Mouse (Mus musculus): ENCODE data around the gene Fgfr4. TPM values are rescaled to one million over a fixed set of nuclear protein-coding genes. Genes with fewer than 3 reads are reported as not detected.
A peak's percentile ranks its signal among the peaks of the same experiment; 100 is the strongest.

Gene Fgfr4
- 11.8 and 12.0 TPM in 2 replicates for polyA plus RNA-seq (2015; fragmentation: Nextera tagmentation; extraction: Ambion mirVana)

DNA sequence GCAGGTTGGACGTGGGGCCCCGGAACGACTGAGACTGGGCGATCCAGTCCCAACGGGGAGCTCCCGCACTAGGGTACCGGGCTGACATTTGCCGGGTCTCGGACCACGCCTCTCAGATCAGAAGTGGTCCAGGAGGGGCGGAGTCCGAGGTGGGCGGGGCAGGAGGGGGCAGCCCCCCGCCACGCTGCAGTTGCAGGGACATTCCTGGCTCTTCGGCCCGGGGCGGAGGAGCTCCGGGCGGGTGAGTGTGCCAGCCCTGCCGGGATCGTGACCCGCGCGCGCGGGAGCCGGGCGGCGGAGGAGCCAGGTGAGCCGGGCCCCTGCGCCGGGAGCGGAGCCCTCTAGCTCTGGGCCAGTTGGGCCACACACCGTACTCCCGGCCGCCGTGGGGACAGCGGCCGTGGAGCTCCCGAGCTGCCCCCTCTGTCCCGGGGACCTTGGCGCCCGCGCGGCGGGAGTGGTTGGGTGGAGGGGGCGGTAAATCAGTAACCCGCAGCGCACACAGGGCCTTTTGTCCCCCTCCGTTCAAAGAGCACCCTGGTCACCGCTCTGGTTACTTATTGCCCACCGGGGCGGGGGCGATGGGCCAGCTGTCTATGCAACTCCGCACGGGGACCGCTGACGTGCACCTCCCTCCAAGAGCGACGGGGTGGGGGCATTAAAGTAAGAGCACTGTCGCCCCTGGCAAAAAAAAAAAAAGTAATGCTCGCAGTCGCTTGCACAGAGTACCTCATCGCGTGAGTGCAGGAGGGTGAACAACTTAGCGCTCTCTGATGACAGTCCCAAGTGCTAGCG lies at the start of gene Fgfr4:
Fgfr4 (plus strand) TSS at position 20 of the 795 bp plus-strand sequence.
- 1% methylated on average over 47 of the region's 68 CpGs for WGBS
- no peak within 1 kb of the TSS for H3K27ac ChIP-seq
- peak; percentile 66 for ATAC-seq (ENCODE audit: low FRiP score, low read depth)

DNA sequence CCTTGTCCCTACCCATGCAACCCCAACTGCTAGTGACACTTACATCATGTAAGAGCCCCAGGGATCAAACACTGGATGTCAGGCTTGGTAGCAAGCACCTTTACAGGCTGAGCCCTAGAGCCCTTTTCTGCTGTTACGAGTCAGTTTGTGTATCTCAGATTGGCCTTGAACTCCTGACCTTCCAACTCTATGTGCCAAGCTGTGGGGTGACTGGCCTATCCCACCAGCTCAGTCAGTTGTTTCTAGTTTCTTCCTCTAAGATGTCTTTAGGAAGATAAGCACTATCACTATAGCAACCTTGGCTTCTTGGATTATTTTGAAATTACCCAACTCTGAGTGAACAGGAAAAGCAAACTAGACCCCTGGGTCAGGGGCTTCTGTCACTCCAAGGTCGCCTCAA lies 49.1 kb upstream of the Fgfr4 start:
- 66% methylated on average over 2 of the region's 2 CpGs for WGBS
- H3K4me2 ChIP-seq (replicated peaks) = no peak overlapping the region
- H3K27me3 ChIP-seq = no peaks in the 10 kb centered on the region
- no peak overlapping the region for H3K9ac ChIP-seq
- peaks cover 11% of the 10 kb centered on the region for H3K36me3 ChIP-seq
- no peak overlapping the region for H3K27ac ChIP-seq
- peaks cover 22% of the 10 kb centered on the region for H3K4me1 ChIP-seq
- no peak for ATAC-seq (ENCODE audit: low FRiP score, low read depth)
- H3K9me3 ChIP-seq = no peaks in the 10 kb centered on the region
- H3K4me3 ChIP-seq = no peak overlapping the region

More for the DNA sequence above, at the start of gene Fgfr4:
- no peaks in the 10 kb centered on the region; the same call in 1 of the 2 replicates for H3K36me3 ChIP-seq
- peaks cover 11% of the 10 kb centered on the region; the same call in 1 of the 2 replicates for H3K4me1 ChIP-seq
- H3K9me3 ChIP-seq = no peaks in the 10 kb centered on the region
- H3K4me3 ChIP-seq = peak within 1 kb of the TSS; percentile 61
- H3K4me2 ChIP-seq (replicated peaks) = peak within 1 kb of the TSS; percentile 94
- H3K27me3 ChIP-seq = peaks cover 48% of the 10 kb centered on the region
- H3K9ac ChIP-seq = peak within 1 kb of the TSS; percentile 78

DNA sequence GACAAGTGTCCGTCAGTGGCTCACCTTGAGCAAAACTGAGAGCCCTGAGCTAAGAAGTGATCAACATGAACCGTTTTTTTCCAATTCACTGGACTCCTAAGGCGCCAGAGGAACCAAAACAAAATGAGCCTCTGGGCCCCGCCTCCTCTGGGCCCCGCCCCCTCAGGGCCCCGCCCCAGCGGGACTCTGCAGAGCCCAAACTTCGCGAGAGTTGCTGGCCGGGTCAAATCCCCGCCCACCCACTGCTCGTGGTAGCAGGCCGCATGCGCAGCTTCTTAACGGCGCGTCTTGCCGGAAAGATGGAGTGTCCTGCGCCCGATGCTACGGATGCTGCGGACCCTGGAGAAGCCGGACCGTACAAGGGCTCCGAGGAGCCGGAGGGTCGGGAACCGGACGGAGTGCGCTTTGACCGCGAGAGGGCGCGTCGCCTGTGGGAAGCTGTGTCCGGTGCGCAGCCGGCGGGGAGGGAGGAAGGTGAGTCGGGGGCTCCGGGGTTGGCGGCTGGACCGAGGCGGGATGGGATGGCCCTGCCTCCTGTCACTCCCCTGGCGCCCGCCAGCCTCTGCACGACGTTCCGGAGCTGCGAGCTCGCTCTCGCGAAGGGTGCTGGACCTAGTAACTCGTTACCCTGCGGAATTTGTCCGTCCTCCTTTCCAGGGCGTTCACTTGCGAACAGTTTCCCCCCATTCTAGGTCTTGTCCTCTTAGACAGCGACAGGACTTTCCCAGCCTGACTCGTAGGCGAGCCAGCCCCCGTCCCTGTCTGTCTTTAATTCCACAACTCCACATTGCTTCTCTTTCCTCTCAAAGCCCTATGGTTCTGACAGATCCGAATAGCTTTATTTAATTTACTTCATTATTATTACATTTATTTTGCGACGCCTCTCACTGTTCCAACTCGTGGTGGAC lies 47.1 kb upstream of the Fgfr4 start, which contains the start of gene Zfp346:
Zfp346 (plus strand) TSS at position 267 of the 908 bp plus-strand sequence.
- WGBS = under 1% methylated on average over 66 of the region's 66 CpGs

DNA sequence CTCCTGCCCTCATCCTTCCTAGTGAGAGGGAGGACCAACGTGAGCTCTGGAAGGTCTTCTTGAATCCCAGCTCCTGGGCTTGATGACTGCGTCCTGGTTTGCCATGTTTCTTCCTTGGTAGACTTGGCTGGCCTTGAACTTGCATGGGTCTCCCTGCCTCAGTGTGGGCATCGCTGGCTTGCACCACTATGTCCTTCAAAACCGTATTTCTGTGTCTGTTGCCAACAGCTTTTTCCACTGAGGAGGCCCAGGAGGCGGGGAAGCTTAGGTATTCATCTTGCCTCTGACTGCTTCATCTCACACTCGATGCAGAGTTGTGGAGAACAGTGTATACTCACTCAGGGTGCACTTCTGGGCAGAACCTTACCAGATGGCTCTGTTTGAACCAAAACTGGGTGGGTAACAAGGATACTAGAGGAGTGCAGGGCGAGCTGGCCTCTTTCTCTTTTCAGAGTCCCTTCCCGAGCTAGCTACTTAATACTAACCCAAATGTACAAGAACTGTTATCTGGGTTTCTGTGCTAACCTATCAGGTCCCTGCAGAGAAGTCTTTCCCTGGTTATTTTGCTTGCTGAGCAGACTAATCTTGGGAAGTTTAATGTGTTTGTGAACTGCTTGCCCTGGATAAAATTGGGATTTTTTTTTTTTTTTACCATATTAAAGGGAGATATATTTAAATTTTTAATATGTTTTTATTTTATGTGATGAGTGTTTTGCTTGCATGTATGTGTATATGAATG lies 46.3 kb upstream of the Fgfr4 start:
- H3K27ac ChIP-seq = no peak overlapping the region; the same call in 1 of the 2 replicates
- H3K9me3 ChIP-seq = no peaks in the 10 kb centered on the region
- H3K9ac ChIP-seq = peak overlapping the region; percentile 87
- H3K27me3 ChIP-seq = no peaks in the 10 kb centered on the region
- WGBS = 17% methylated on average over 8 of the region's 8 CpGs
- peaks cover 24% of the 10 kb centered on the region for H3K36me3 ChIP-seq
- H3K4me2 ChIP-seq (replicated peaks) = peak overlapping the region; percentile 76
- H3K4me1 ChIP-seq = peaks cover 14% of the 10 kb centered on the region
- ATAC-seq (ENCODE audit: low FRiP score, low read depth) = no peak
- peak overlapping the region; percentile 82 for H3K4me3 ChIP-seq

More for the DNA sequence above, 47.1 kb upstream of the Fgfr4 start, which contains the start of gene Zfp346:
- H3K4me3 ChIP-seq = peak within 1 kb of the TSS; percentile 82
- H3K27me3 ChIP-seq = no peaks in the 10 kb centered on the region
- peak within 1 kb of the TSS; percentile 76 for H3K4me2 ChIP-seq (replicated peaks)
- H3K9ac ChIP-seq = peak within 1 kb of the TSS; percentile 87
- H3K4me1 ChIP-seq = peaks cover 14% of the 10 kb centered on the region
- no peaks in the 10 kb centered on the region for H3K9me3 ChIP-seq
- peaks cover 24% of the 10 kb centered on the region for H3K36me3 ChIP-seq
- peak within 1 kb of the TSS; percentile 76 for H3K27ac ChIP-seq
- peak; percentile 95 for ATAC-seq (ENCODE audit: low FRiP score, low read depth)

DNA sequence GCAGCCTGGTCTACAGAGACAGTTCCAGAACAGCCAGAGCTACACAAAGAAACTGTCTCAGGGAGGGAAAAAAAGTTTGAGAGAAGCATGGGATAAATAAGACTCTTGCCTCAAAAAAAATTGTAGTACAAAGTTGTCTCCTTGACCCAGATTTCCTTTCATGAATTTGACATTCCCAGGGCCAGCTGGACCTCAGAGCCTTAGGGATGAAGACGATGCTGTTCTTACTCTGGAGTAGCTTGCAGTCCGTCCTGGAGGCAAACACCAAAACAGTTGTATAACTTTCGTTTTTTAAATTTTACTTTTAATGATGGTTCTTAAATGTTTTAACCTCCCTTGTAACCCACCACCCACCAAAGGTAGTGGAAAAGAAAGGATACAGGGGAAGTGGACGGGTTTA lies 45.3 kb upstream of the Fgfr4 start:
- no peak overlapping the region for H3K4me3 ChIP-seq
- H3K4me2 ChIP-seq (replicated peaks) = no peak overlapping the region
- H3K36me3 ChIP-seq = peaks cover 28% of the 10 kb centered on the region
- WGBS = 84% methylated on average over 4 of the region's 4 CpGs
- no peaks in the 10 kb centered on the region for H3K9me3 ChIP-seq
- no peak overlapping the region; the same call in 1 of the 2 replicates for H3K9ac ChIP-seq
- no peaks in the 10 kb centered on the region for H3K27me3 ChIP-seq
- H3K4me1 ChIP-seq = peaks cover 14% of the 10 kb centered on the region
- H3K27ac ChIP-seq = no peak overlapping the region
- no peak for ATAC-seq (ENCODE audit: low FRiP score, low read depth)

DNA sequence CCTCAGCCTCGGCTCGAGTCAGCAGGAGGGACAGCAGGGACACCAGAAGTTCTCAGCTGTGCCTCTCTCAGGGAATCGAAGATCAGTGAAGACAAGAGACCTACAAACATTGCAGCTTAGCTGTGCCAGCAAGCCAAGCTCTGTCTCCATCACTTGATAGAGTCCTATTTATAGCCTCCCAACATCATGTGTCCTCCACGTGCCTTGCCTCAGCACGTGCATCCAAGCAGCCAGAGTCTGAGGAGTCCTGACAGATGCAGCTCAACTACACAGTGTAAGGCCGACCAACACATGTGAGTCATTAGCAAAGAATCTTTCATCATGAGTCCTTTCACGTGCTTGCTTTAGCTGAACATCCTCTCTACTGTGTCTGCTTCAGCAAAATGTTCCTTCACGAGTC lies 44.7 kb upstream of the Fgfr4 start:
- Histone ChIP-seq H3K4me3 (no peak overlapping the region), H3K9me3 (no peaks in the 10 kb centered on the region), H3K4me2 (replicated peaks) (no peak overlapping the region), H3K27me3 (no peaks in the 10 kb centered on the region), H3K4me1 (peaks cover 14% of the 10 kb centered on the region), H3K27ac (no peak overlapping the region), H3K36me3 (peaks cover 30% of the 10 kb centered on the region), H3K9ac (no peak overlapping the region; the same call in 1 of the 2 replicates)
- 84% methylated on average over 8 of the region's 8 CpGs for WGBS
- ATAC-seq (ENCODE audit: low FRiP score, low read depth) = no peak

DNA sequence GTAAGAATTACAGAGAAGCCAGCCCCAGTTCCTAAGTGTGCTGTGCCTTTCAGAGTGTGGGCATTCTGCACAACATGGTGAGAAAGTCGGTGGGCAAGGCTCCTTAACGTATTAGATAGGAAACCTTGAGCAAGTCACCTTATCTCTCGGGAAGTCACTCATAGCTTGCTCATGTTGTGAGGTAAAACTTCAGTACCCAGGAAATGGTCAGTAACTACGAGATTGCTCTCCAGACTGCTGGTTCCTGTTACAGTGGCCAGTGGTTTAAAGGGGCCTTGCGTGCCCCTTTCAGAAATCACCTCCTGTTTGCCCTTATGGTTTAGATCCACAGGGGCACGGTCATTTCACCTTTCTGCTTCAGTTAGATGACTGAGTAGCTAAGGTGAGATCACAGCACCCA lies 38.1 kb upstream of the Fgfr4 start:
- WGBS = 84% methylated on average over 6 of the region's 6 CpGs
- H3K27me3 ChIP-seq = no peaks in the 10 kb centered on the region
- no peak overlapping the region for H3K27ac ChIP-seq
- H3K9ac ChIP-seq = no peak overlapping the region
- no peak overlapping the region for H3K4me3 ChIP-seq
- no peaks in the 10 kb centered on the region for H3K4me1 ChIP-seq
- ATAC-seq (ENCODE audit: low FRiP score, low read depth) = no peak
- H3K9me3 ChIP-seq = no peaks in the 10 kb centered on the region
- H3K36me3 ChIP-seq = peaks cover 74% of the 10 kb centered on the region
- H3K4me2 ChIP-seq (replicated peaks) = no peak overlapping the region

DNA sequence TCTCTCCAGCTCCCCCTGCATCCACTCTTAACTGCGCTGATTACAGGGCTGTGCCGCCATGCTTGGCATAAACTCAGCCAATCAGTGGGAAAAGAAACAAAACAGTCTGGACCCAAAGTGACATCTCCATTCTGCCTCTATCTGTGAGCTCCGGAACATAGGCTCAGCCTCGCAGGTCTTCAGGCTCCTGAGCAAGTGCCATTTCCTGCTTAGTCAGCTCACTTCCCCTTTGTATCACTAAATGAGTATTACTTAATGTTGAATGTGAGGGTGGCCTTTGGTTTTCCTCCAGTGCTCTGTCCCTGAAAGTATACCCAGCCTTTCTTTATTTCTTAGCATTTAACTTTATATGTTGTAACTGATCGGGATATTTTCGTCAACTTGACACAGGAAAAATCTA lies 27.5 kb upstream of the Fgfr4 start:
- no peak overlapping the region for H3K4me3 ChIP-seq
- H3K27me3 ChIP-seq = no peaks in the 10 kb centered on the region
- ATAC-seq (ENCODE audit: low FRiP score, low read depth) = no peak
- no peak overlapping the region for H3K9ac ChIP-seq
- H3K27ac ChIP-seq = no peak overlapping the region
- H3K9me3 ChIP-seq = no peaks in the 10 kb centered on the region
- no peaks in the 10 kb centered on the region for H3K4me1 ChIP-seq
- no peak overlapping the region for H3K4me2 ChIP-seq (replicated peaks)
- WGBS = 89% methylated on average over 6 of the region's 6 CpGs
- peaks cover 77% of the 10 kb centered on the region for H3K36me3 ChIP-seq

DNA sequence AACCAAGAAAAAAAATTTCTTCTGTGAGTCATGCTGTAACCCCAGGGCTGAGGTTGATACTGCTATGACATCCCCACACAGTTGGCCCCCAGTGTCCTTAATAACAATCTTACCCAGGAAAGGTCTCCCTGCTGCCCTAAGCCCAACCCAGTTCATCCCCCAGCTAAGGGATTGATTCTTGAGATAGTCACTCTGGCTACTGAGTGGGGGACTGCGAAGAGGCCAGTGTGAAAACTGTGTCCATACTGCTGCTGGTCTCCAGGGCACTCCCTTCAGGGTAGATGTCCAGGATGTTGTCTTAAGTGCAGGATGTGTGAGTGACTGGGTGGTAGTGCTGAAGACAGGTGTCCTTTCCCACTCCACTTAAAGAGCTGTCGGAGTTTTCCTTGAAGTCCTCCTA lies 19.0 kb upstream of the Fgfr4 start, which contains the start of gene Gm17617:
Gm17617 (minus strand) TSS at position 101 of the 400 bp plus-strand sequence.
- no peak for ATAC-seq (ENCODE audit: low FRiP score, low read depth)
- WGBS = 95% methylated on average over 2 of the region's 2 CpGs
- no peak within 1 kb of the TSS for H3K4me3 ChIP-seq
- H3K4me2 ChIP-seq (replicated peaks) = no peak within 1 kb of the TSS
- no peaks in the 10 kb centered on the region for H3K27me3 ChIP-seq
- H3K27ac ChIP-seq = no peak within 1 kb of the TSS
- no peak within 1 kb of the TSS for H3K9ac ChIP-seq
- H3K4me1 ChIP-seq = no peaks in the 10 kb centered on the region
- H3K36me3 ChIP-seq = peaks cover 48% of the 10 kb centered on the region
- no peaks in the 10 kb centered on the region for H3K9me3 ChIP-seq

DNA sequence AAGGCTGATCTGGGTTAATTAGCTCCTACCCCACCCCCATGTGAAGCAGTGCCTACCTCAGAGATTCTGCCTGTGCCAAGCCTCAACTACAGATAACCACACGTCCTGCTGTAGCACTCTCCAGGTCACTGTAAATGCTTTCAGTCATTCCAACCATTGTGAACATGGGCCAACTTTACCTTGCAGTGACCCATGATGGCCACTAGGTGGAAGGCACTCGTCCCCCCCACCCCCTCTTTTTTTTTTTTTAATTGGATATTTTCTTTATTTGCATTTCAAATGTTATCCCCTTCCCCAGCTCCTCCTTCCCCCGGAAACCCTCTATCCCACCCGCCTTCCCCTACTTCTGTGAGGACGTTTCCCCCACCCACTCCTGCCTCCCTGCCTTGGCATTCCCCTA lies 17.1 kb upstream of the Fgfr4 start:
- H3K36me3 ChIP-seq = peaks cover 31% of the 10 kb centered on the region
- no peak overlapping the region for H3K27ac ChIP-seq
- H3K4me1 ChIP-seq = no peaks in the 10 kb centered on the region
- H3K27me3 ChIP-seq = no peaks in the 10 kb centered on the region
- H3K4me3 ChIP-seq = no peak overlapping the region
- no peaks in the 10 kb centered on the region for H3K9me3 ChIP-seq
- H3K4me2 ChIP-seq (replicated peaks) = no peak overlapping the region
- H3K9ac ChIP-seq = no peak overlapping the region
- 13% methylated on average over 5 of the region's 5 CpGs for WGBS
- no peak for ATAC-seq (ENCODE audit: low FRiP score, low read depth)

DNA sequence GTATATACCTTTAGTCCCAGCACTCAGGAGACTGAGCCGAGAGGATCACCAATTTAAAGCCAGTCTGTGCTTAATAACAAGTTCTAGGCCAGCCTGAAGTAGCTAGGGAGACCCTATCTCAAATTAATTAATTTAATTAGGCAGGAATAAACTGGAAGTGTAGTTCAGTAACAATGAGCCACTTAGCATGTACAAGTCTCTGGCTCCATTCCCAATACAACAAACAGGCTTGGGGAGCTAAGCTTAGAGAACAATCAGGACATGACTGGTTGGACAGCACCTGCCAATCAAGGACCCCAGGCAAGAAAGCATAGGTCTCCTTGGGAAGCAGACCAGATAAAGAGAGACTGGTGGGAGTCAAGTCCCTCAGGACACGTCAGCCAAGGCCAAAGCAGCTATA lies 12.2 kb upstream of the Fgfr4 start:
- H3K27ac ChIP-seq = no peak overlapping the region
- WGBS = 68% methylated on average over 2 of the region's 2 CpGs

More for the DNA sequence above, 12.2 kb upstream of the Fgfr4 start:
- Histone ChIP-seq H3K36me3 (no peaks in the 10 kb centered on the region), H3K9ac (no peak overlapping the region), H3K27me3 (no peaks in the 10 kb centered on the region), H3K4me3 (no peak overlapping the region), H3K9me3 (no peaks in the 10 kb centered on the region), H3K4me1 (no peaks in the 10 kb centered on the region), H3K4me2 (replicated peaks) (no peak overlapping the region)
- ATAC-seq (ENCODE audit: low FRiP score, low read depth) = no peak

Data from limb, embryonic 13.5 days (tissue).